Mouse (Mus musculus): Measurements from ENCODE around the gene Pllp.

The Pllp gene

DNA sequence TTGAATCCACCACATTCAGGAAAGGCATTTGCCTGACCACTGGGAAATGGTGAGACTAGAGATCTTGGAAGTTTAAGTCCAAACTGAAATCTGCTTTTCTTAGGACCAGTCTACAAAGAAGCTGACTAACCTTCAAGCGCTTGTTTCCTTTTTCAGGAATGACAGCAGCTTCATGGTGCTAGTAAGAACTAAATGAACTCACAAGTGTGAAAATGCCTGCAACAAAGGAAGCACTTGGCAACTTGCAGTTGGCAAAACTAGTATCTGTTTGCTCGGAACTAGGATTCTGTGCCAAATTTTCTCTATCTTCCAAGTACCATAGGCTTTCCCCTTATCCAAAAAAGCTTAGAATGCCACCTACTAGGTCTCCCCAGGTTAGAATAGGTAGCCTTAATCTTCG is 49.9 kb downstream of the Pllp start:
- DNase-seq: no peak

DNA sequence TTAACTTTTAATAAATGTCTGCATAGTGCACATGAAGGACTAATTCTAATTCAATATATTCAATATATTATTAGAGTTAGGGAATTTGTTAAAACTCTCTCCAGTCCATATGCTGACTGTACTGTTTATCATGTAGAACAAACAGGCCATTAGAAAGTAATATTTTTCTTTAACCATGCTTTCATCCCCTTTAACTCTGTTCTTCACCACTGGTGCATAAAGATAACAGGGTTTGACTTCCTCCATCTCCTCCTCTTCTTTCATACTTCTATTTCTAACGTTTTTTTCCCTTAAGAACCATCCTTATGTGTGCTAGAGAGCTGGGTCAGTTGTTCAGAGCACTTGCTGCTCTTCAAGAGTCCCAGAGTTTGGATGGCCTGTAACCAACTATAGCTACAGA is 50.9 kb downstream of the Pllp start:
- DNase-seq: no peak

DNA sequence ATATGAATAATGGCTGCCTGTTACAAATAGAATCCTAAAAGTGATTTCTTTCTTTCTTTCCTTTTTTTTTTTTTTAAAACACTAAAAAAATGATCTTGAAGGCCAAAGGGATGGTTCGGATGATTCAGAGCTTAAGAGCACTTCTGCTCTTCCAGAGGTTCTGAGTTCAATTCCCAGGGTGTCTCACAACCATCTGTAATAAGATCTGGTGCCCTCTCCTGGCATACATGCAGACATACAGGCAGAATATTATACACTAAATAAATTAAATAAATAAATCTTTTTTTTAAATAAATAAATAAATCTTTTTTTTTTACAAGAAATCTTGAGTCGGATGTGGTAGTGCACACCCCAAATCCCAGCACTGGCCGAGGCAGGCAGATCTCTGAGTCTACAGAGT is 54.1 kb downstream of the Pllp start:
- DNase-seq: no peak

DNA sequence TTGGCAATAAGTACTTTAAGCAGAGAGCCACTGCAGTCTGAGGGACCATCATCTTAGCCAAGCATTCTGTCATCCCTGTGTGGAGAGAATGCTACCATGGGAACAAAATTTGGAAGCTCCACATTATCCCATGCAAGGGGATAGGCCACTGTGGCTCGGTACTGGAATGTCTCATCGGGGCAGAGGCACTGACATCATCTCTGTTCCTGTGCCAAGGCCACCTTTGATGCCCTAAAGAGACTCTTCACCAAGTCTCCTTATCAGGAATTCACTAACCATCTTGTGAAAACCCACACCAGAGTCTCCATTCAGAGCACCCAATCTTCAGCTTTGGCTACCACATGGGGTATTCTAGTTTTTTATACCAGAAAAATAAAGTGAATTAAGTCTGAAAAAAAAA is 54.9 kb downstream of the Pllp start:
- DNase-seq: no peak

DNA sequence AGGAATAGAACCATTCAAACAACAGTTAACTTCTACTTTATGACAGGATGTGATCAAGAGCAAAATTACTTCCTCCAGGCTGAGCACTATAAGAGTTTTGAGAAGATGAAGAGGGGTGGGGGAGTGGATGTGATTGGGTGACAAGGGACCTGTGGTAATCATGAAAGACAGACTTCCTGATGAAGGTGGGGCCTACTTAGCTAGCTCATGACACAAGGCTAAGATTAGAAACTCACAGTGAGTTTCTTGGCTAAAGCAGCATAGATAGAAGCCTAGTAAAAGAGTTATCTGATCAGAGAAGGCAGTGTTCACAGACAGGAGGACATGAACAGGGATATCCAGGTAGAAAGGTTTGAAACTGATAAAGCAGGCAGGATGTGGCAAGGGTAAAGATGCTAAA is 61.9 kb downstream of the Pllp start:
- no peak for DNase-seq

DNA sequence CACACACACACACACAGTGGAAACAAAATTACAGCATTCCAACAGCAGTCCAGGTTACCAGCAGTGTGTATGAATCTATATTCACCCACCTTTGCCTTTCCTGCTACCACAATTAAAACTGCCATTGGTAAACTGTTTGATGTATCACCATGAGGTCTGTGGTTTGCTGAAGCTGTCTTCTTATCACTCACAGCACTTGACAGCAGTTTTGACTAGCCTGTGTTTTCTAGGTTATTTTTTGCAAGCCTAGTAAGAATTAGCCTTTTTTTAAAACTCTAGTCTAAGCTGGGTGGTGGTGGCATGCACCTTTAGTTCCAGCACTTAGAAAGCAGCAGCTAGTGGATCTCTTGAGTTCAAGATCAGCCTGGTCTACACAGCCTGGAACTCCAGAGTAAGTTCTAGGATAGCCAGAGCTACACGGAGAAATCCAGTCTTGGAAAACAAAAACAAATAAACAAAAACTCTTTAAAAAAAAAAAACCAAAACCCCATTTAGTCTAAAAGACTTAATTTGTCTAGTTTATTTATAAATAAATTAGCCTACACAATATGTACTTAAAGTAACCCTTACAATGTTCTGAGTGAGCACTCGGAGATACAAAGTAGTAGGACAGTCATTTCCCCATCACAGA is 62.4 kb downstream of the Pllp start:
- no peak for DNase-seq

Data from right cerebral cortex, postnatal 14 days (tissue).